Mouse (Mus musculus) MEL (cell line): ENCODE measurements around the gene Copz1. TPM values are rescaled to one million over a fixed set of nuclear protein-coding genes. Genes with fewer than 3 reads are reported as not detected.

Experiments used
- DNase-seq: peaks from one replicate; pipeline ENCODE4 v3.0.0; 2011; ENCODE audit warnings: low read depth, low spot score
- H3K27ac ChIP-seq: 2 replicates; pipeline ENCODE4 v1.5.1; 2012; ENCODE audit warnings: low read depth, mild to moderate bottlenecking, control low read depth, low read length, moderate library complexity; ENCODE audit not compliant: control insufficient read depth
- H3K27me3 ChIP-seq, 2 experiments: fragments of 150-350 bp in 1 of 2; sonication (generic) in 1 of 2; 2 replicates each; pipeline ENCODE4 v1.6.1; 2012; ENCODE audit warnings: low read length in 2 of 2, mild to moderate bottlenecking in 2 of 2, improper control_type of control experiment in 1 of 2, moderate library complexity in 1 of 2; ENCODE audit not compliant: insufficient read depth in 2 of 2, control insufficient read depth in 1 of 2
- H3K36me3 ChIP-seq, 2 experiments: 2 replicates each; pipeline ENCODE4 v1.6.1; 2012 to 2014; ENCODE audit warnings: low read length in 2 of 2, improper control_type of control experiment in 1 of 2, inconsistent platforms in 1 of 2, mild to moderate bottlenecking in 1 of 2; ENCODE audit not compliant: insufficient read depth in 2 of 2, control insufficient read depth in 1 of 2
- H3K4me1 ChIP-seq, 2 experiments: fragments of 150-350 bp in 1 of 2; sonication (generic) in 1 of 2; 2 replicates each; pipeline ENCODE4 v1.6.1; 2012; ENCODE audit warnings: low read length in 2 of 2, improper control_type of control experiment in 1 of 2, mild to moderate bottlenecking in 1 of 2; ENCODE audit not compliant: insufficient read depth in 2 of 2, control insufficient read depth in 1 of 2
- H3K4me3 ChIP-seq, 2 experiments: fragments of 150-350 bp in 1 of 2; sonication (generic) in 1 of 2; 2 replicates each; pipeline ENCODE4 v1.5.1; 2012; ENCODE audit warnings: low read depth in 2 of 2, low read length in 2 of 2, mild to moderate bottlenecking in 2 of 2, moderate library complexity in 2 of 2, control low read depth in 1 of 2, improper control_type of control experiment in 1 of 2; ENCODE audit not compliant: control insufficient read depth in 1 of 2, insufficient read depth in 1 of 2
- H3K79me2 ChIP-seq: 2 replicates; pipeline ENCODE4 v1.6.1; 2012; ENCODE audit warnings: mild to moderate bottlenecking, low read length, moderate library complexity; ENCODE audit not compliant: control insufficient read depth, poor library complexity, insufficient read depth
- H3K9ac ChIP-seq: 2 replicates; pipeline ENCODE4 v1.6.1; 2012; ENCODE audit warnings: low read depth, mild to moderate bottlenecking, control low read depth, low read length, moderate library complexity; ENCODE audit not compliant: control insufficient read depth, poor library complexity, severe bottlenecking
- H3K9me3 ChIP-seq: fragments of 150-350 bp; sonication (generic); replicated peaks from 2 replicates; pipeline ENCODE4 v1.6.1; 2012; ENCODE audit warnings: mild to moderate bottlenecking, low read length, improper control_type of control experiment, moderate library complexity; ENCODE audit not compliant: insufficient read depth
- BHLHE40 ChIP-seq: IDR thresholded peaks from 2 replicates; pipeline ENCODE4 v1.6.1; 2012; ENCODE audit warnings: low read depth, mild to moderate bottlenecking, inconsistent platforms, low read length, improper control_type of control experiment, borderline replicate concordance
- CHD1 ChIP-seq: IDR thresholded peaks from 2 replicates; pipeline ENCODE4 v1.6.1; 2012; ENCODE audit warnings: low read depth, mild to moderate bottlenecking, inconsistent platforms, low read length, improper control_type of control experiment
- CHD2 ChIP-seq: IDR thresholded peaks from 2 replicates; pipeline ENCODE4 v1.6.1; 2011; ENCODE audit warnings: low read length, improper control_type of control experiment
- CTCF ChIP-seq, 3 experiments: IDR thresholded peaks in 2 of 3; conservative IDR thresholded peaks in 1 of 3; 2 replicates each; pipeline ENCODE4 v1.5.1; 2011 to 2012; ENCODE audit warnings: low read length in 3 of 3, low read depth in 2 of 3, mild to moderate bottlenecking in 2 of 3, improper control_type of control experiment in 1 of 3, inconsistent platforms in 1 of 3, mixed read lengths in 1 of 3, moderate library complexity in 1 of 3; ENCODE audit not compliant: control insufficient read depth in 1 of 3, insufficient read depth in 1 of 3, poor library complexity in 1 of 3, severe bottlenecking in 1 of 3
- E2F4 ChIP-seq: IDR thresholded peaks from 2 replicates; pipeline ENCODE4 v1.6.1; 2011; ENCODE audit warnings: low read depth, low read length, improper control_type of control experiment, borderline replicate concordance
- ELF1 ChIP-seq: IDR thresholded peaks from 2 replicates; pipeline ENCODE4 v1.6.1; 2014; ENCODE audit warnings: low read depth, mild to moderate bottlenecking, inconsistent platforms, low read length, improper control_type of control experiment, moderate library complexity
- ETS1 ChIP-seq: IDR thresholded peaks from 2 replicates; pipeline ENCODE4 v1.6.1; 2012; ENCODE audit warnings: low read depth, mild to moderate bottlenecking, inconsistent platforms, low read length, improper control_type of control experiment, moderate library complexity
- GABPA ChIP-seq: IDR thresholded peaks from 2 replicates; pipeline ENCODE4 v1.6.1; 2012; ENCODE audit warnings: low read depth, mild to moderate bottlenecking, inconsistent platforms, low read length, improper control_type of control experiment, moderate library complexity
- HCFC1 ChIP-seq: IDR thresholded peaks from 2 replicates; pipeline ENCODE4 v1.6.1; 2012; ENCODE audit warnings: low read depth, mild to moderate bottlenecking, inconsistent platforms, low read length, improper control_type of control experiment, moderate library complexity
- JUND ChIP-seq: IDR thresholded peaks from 2 replicates; pipeline ENCODE4 v1.6.1; 2011; ENCODE audit warnings: low read depth, mild to moderate bottlenecking, improper control_type of control experiment, low read length
- MAX ChIP-seq: IDR thresholded peaks from 2 replicates; pipeline ENCODE4 v1.6.1; 2011; ENCODE audit warnings: low read length, improper control_type of control experiment
- MAZ ChIP-seq: IDR thresholded peaks from 2 replicates; pipeline ENCODE4 v1.6.1; 2012; ENCODE audit warnings: low read depth, mild to moderate bottlenecking, inconsistent platforms, low read length, improper control_type of control experiment
- MEF2A ChIP-seq: IDR thresholded peaks from 2 replicates; pipeline ENCODE4 v1.6.1; 2014; ENCODE audit warnings: low read depth, mild to moderate bottlenecking, inconsistent platforms, low read length, improper control_type of control experiment; ENCODE audit not compliant: poor library complexity, insufficient replicate concordance, severe bottlenecking; ENCODE audit errors: extremely low read depth
- MXI1 ChIP-seq: IDR thresholded peaks from 2 replicates; pipeline ENCODE4 v1.6.1; 2011; ENCODE audit warnings: mild to moderate bottlenecking, low read depth, low read length, improper control_type of control experiment
- MYB ChIP-seq: IDR thresholded peaks from 2 replicates; pipeline ENCODE4 v1.6.1; 2011; ENCODE audit warnings: mild to moderate bottlenecking, low read depth, low read length, improper control_type of control experiment
- NELFE ChIP-seq: IDR thresholded peaks from 2 replicates; pipeline ENCODE4 v1.6.1; 2011; ENCODE audit warnings: low read depth, low read length, improper control_type of control experiment
- NRF1 ChIP-seq: IDR thresholded peaks from 2 replicates; pipeline ENCODE4 v1.6.1; 2014; ENCODE audit warnings: low read depth, mild to moderate bottlenecking, inconsistent platforms, low read length, improper control_type of control experiment, moderate library complexity; ENCODE audit not compliant: poor library complexity, insufficient read depth, severe bottlenecking
- POLR2A ChIP-seq, 2 experiments: IDR thresholded peaks; 2 replicates each; pipeline ENCODE4 v1.6.1; 2011 to 2012; ENCODE audit warnings: low read length in 2 of 2, mild to moderate bottlenecking in 2 of 2, control low read depth in 1 of 2, improper control_type of control experiment in 1 of 2, low read depth in 1 of 2, moderate library complexity in 1 of 2; ENCODE audit not compliant: control insufficient read depth in 1 of 2, insufficient read depth in 1 of 2, poor library complexity in 1 of 2
- RAD21 ChIP-seq: IDR thresholded peaks from 2 replicates; pipeline ENCODE4 v1.6.1; 2011; ENCODE audit warnings: mild to moderate bottlenecking, low read depth, low read length, improper control_type of control experiment
- RCOR1 ChIP-seq: IDR thresholded peaks from 2 replicates; pipeline ENCODE4 v1.6.1; 2012; ENCODE audit warnings: low read depth, mild to moderate bottlenecking, inconsistent platforms, low read length, improper control_type of control experiment
- SIN3A ChIP-seq: IDR thresholded peaks from 2 replicates; pipeline ENCODE4 v1.6.1; 2012; ENCODE audit warnings: low read length, improper control_type of control experiment, inconsistent platforms
- TCF12 ChIP-seq: IDR thresholded peaks from 2 replicates; pipeline ENCODE4 v1.6.1; 2014; ENCODE audit warnings: low read depth, mild to moderate bottlenecking, inconsistent platforms, low read length, improper control_type of control experiment, moderate library complexity
- UBTF ChIP-seq: IDR thresholded peaks from 2 replicates; pipeline ENCODE4 v1.6.1; 2012; ENCODE audit warnings: low read depth, mild to moderate bottlenecking, inconsistent platforms, low read length, improper control_type of control experiment, moderate library complexity, borderline replicate concordance; ENCODE audit not compliant: insufficient read depth
- USF1 ChIP-seq: IDR thresholded peaks from 2 replicates; pipeline ENCODE4 v1.6.1; 2014; ENCODE audit warnings: low read depth, mild to moderate bottlenecking, inconsistent platforms, low read length, improper control_type of control experiment, moderate library complexity
- USF2 ChIP-seq, 2 experiments: IDR thresholded peaks; 2 replicates each; pipeline ENCODE4 v1.6.1; 2011 to 2012; ENCODE audit warnings: improper control_type of control experiment in 2 of 2, low read length in 2 of 2, borderline replicate concordance in 1 of 2, inconsistent platforms in 1 of 2, low read depth in 1 of 2, mild to moderate bottlenecking in 1 of 2; ENCODE audit not compliant: insufficient read depth in 1 of 2
- ZC3H11A ChIP-seq: IDR thresholded peaks from 2 replicates; pipeline ENCODE4 v1.6.1; 2012; ENCODE audit warnings: low read depth, mild to moderate bottlenecking, inconsistent platforms, low read length, improper control_type of control experiment
- ZMIZ1 ChIP-seq: IDR thresholded peaks from 2 replicates; pipeline ENCODE4 v1.6.1; 2012; ENCODE audit warnings: low read depth, mild to moderate bottlenecking, inconsistent platforms, low read length, improper control_type of control experiment, moderate library complexity
- polyA plus RNA-seq, 2 experiments: library from polyadenylated mRNA; stranded (reverse) in 1 of 2; unstranded in 1 of 2; fragments of >175 nt in 1 of 2; fragments of >200 nt in 1 of 2; gene quantifications; 2 replicates each; pipeline versions ENCODE4 v1.2.1 to v1.2.4; 2012; ENCODE audit warnings: low replicate concordance in 2 of 2, low read depth in 1 of 2; ENCODE audit not compliant: insufficient read length in 2 of 2, insufficient read depth in 1 of 2, missing spikeins in 1 of 2
- total RNA-seq: library from RNA; depleted of rRNA; stranded (reverse); fragments of 300-350 nt; gene quantifications from 2 replicates; pipeline ENCODE4 v1.2.3, GENCODE M21; 2012

Gene Copz1
- total and polyA plus RNA-seq, 3 experiments = 46.7 to 822 (median 117) TPM

- TF ChIP-seq CTCF (IDR thresholded peaks at IDR 0.05 in 2 of 3, conservative IDR thresholded peaks at IDR 0.05 in 1 of 3; ENCODE audit: control insufficient read depth in 1 of 3, insufficient read depth in 1 of 3, low read depth in 2 of 3, low read length in 3 of 3, poor library complexity in 1 of 3, severe bottlenecking in 1 of 3) (no peak), USF2 (IDR thresholded peaks at IDR 0.05; ENCODE audit: borderline replicate concordance in 1 of 2, insufficient read depth in 1 of 2, low read depth in 1 of 2, low read length in 2 of 2) (no peak), ZC3H11A (no peak), MYB (no peak), NELFE (no peak), NRF1 (no peak), ETS1 (no peak), CHD2 (peak; percentile 69), JUND (no peak), MEF2A (no peak), GABPA (no peak), SIN3A (peak; percentile 78), MAZ (no peak), HCFC1 (0 out of 2 replicates have a peak, but pooled peaks have one; percentile 49), MAX (no peak), MXI1 (peak; percentile 75), ELF1 (no peak), RCOR1 (peak; percentile 90), CHD1 (no peak), ZMIZ1 (no peak), POLR2A (IDR thresholded peaks at IDR 0.05; ENCODE audit: control insufficient read depth in 1 of 2, insufficient read depth in 1 of 2, low read depth in 1 of 2, low read length in 2 of 2, poor library complexity in 1 of 2) (0 out of 4 replicates have a peak, but pooled peaks of 1 of the 2 experiments have one; percentile 25), UBTF (no peak), E2F4 (no peak), USF1 (no peak), RAD21 (no peak), BHLHE40 (no peak), TCF12 (no peak)
- Histone ChIP-seq H3K79me2 (no peaks in the 10 kb centered on the region), H3K4me1 (no peaks in the 10 kb centered on the region; a peak in 2 of 4 replicates), H3K27me3 (no peaks in the 10 kb centered on the region), H3K9ac (peak overlapping the region; percentile 48), H3K9me3 (no peaks in the 10 kb centered on the region), H3K4me3 (peak overlapping the region; percentile 38 to 57), H3K27ac (no peak overlapping the region; the same call in 1 of the 2 replicates), H3K36me3 (peaks cover 0 to 3% of the 10 kb centered on the region in 2 experiments; a peak in 2 of 4 replicates)
- DNase-seq = peak; percentile 91
Measured at GRCm38 (mm10) chr15:103305070-103305678, 32.7 kb downstream of the Copz1 start.
